Mouse (Mus musculus) CH12F3 (cell line): ENCODE results near the gene Rsph14.

ENCODE experiments used
- in situ Hi-C: fragments of 300-500 bp; cut with MboI; formaldehyde crosslinking; loops from 2 replicates; pipeline ENCODE4 v1.14.3; 2020; ENCODE audit warnings: low sequenced_read_pairs

Gene Rsph14

DNA sequence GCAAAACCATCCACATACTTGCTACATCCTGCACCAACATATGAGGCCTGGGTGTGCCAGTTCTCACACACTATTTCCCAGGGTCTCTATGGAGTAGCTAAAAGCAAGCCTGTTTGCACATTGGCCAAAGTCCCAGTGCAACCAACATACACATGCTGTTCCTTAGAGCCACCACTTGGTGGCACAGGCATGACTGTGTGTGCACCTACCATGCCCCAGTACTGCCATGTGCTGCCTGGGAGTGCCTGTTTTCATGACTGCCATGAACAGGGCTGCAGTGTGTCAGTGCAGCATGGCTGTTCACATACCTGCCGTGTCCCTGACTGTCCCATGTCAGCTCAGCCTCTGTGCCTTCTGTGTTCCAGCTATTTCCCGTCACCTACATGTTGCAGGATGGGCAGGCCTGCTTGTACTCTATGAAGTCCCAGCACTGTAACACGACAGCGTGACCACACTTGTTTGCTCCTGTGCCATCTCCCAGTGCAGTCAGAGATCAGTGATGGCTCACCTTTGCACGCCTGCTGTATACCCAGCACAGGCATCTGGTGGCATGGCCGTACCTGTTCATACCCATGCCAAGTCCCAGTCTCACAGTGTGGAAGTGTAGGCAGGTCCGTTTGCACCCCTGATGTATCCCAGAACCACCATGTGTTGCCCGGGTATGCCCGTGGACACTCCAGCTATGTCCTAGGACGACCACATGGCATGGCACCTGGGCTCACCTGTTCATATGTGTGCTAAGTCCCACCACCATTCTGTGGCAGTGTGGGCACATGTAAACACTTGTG is 95.2 kb downstream of the Rsph14 start:
- in situ Hi-C loops = loop anchor here (10.0 kb wide), 1 partner anchor 88 kb away; no protein-coding TSS in a partner anchor

GRCm38 (mm10) chr10:74935016-74935415 is 97.4 kb downstream of the Rsph14 start:
- in situ Hi-C loops = loop anchor here (10.0 kb wide), 1 partner anchor 90 kb away; no protein-coding TSS in a partner anchor

DNA sequence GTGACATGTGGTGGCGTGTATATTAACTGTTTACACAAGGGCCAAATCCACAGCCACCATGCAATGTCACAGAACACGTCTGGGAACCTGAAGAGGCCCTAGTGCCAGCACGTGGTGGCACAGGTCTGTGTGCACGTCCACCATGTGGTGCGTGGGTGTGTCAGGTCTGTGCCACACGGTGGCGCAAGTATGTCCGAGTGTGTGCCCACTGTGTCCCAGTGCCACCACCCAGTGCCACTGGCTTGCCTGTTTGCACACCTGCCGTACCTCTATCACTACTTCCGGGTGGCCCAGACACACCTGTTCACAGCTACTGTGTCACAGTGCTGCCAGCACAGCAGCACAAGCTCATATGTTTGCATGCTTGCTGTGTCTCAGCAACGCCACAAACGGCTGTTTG is 97.9 kb downstream of the Rsph14 start:
- in situ Hi-C loops = loop anchor here (10.0 kb wide), 1 partner anchor 90 kb away; no protein-coding TSS in a partner anchor

- in situ Hi-C loops = loop anchor here (10.0 kb wide), 1 partner anchor 91 kb away; no protein-coding TSS in a partner anchor
These were observed 98.7 kb downstream of the Rsph14 start for GRCm38 (mm10) chr10:74933548-74934190.

- in situ Hi-C loops = loop anchor here (10.0 kb wide), 1 partner anchor 92 kb away; no protein-coding TSS in a partner anchor
These were observed 99.9 kb downstream of the Rsph14 start for GRCm38 (mm10) chr10:74932487-74932886.

GRCm38 (mm10) chr10:74931631-74932030 is 100.8 kb downstream of the Rsph14 start:
- in situ Hi-C loops = loop anchor here (10.0 kb wide), 1 partner anchor 93 kb away; no protein-coding TSS in a partner anchor

GRCm38 (mm10) chr10:74930541-74930940 is 101.8 kb downstream of the Rsph14 start:
- in situ Hi-C loops = loop anchor here (10.0 kb wide), 1 partner anchor 94 kb away; no protein-coding TSS in a partner anchor

DNA sequence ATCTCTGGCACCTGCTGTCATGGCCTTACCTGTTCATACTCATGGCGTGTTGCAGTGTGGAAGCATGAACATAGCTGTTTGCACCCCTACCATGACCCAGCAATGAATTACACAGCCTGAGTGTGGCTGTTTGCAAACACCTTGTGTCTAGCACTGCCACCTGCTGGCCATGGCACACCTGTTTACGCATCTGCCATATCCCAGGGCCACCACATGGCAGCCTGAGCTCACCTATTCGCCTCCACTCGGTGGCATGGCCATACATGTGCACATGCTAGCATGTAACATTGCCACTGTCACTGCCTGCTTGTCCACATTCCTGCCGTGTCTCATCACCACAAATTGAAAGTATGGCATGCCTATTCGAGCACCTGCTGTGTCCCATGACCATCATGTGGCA is 102.8 kb downstream of the Rsph14 start:
- in situ Hi-C loops = no loop called here

GRCm38 (mm10) chr10:74928276-74928675 is 104.1 kb downstream of the Rsph14 start:
- in situ Hi-C loops = no loop called here

- in situ Hi-C loops = no loop called here
These were observed 107.1 kb downstream of the Rsph14 start for GRCm38 (mm10) chr10:74925324-74925723.

GRCm38 (mm10) chr10:74924274-74924673 is 108.1 kb downstream of the Rsph14 start:
- in situ Hi-C loops = no loop called here

DNA sequence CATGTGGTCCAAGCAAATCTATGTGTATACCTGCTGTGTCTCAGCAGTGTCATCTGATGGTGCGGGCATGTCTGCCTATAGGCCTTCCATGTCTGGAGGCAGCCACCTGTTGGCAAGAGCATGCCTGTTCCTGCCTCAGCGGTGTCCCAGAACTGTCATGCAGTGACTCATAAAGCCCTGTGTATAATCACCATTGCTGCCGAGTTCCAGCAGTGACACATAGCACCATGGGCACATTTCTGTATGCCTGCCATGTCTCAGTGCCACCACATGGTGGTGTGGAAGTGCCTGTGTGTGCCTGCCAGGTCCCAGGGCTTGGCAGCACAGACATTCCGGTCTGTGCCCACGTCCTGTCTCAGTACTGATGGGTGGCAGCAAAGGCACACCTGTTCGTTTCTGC is 109.6 kb downstream of the Rsph14 start:
- in situ Hi-C loops = no loop called here

DNA sequence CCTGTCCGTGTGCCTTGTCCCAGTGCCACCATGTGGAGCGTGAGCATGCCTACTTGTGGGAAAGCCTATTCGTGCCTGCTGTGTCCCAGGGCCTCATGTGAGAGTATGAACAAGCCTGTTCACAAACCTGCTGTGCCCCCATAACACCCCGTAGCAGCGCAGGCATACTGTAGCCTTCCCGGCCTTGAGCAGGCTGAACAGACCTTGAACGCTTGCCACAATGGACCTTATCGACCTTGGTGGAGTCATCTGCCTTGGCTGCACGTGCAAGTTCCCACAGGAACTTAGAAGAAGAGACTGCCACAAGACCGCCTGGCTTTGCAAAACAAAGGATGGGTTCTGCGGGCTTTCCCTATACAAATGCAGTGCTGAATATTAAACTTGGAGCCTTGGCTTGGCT is 110.8 kb downstream of the Rsph14 start:
- in situ Hi-C loops = no loop called here

DNA sequence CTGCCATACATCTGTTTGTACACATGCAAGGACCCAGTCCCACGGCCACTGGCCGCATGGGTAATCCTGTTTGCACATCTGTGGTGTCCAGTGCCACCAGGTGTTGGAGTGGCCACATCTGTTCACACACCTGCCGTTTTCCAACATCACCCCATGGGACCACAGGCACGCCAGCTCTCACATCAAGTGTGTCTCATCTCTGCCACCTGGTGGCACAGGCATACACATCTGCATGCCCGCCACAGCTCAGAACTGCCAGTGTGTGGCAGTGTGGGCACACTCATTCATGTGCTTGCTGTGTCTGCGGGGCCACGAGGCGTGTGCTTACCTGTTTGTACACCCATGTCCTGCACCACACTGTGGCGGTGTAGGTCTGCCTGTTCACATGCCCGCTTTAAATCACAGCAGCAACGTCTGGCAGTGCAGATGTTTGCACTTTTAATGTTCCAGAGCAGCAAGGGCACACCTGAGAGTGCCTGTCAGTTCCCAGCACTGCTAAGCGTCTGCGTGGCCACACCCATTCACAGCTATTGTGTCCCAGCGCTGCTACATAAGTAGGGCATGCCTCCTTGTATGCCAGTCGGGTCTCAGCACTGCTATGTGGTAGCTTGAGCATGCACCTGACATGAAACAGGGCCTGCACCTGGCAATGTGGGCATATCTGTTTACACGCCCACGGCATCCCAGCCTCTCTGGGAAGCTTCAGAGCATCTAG is 111.4 kb downstream of the Rsph14 start:
- in situ Hi-C loops = no loop called here

GRCm38 (mm10) chr10:74919277-74919676 is 113.1 kb downstream of the Rsph14 start:
- in situ Hi-C loops = no loop called here

DNA sequence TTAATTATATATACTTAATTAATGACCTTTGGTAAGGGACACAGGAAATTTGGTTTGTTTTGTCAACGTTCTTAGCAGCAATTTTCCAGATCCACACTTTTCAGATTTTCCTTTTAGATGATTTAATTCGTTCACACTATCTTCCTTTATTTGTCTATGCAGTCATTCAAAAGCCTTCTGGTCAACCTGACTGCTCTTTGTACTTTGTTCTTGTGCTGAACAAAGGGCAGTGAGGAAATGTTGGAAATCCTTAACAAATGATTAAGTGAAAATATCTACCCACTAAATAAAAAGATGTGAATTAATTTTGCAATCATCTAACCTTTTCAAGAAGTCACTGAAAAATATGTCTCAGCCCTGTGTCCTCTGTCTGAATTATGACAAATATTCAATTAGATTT is 124.0 kb downstream of the Rsph14 start:
- in situ Hi-C loops = no loop called here
